26 mouse cellular contexts compared by ENCODE assay signal in genomic region chr15:83546029-83546428, GRCm38 (mm10). TPM values are rescaled to one million over a fixed set of nuclear protein-coding genes. Genes with fewer than 3 reads are reported as not detected.
A peak's percentile ranks its signal among the peaks of the same experiment; 100 is the strongest.
DNase-seq lines count a peak whose midpoint lies in the region; ATAC-seq and TF ChIP-seq lines count a peak whose summit lies in the region.
"Had no signal": no experiment of that assay in that cellular context is flagged by ENCODE, and none has a peak within 500 bp of the region (broad histone marks: within the 10 kb centered on the region; RNA-seq: fewer than 3 reads in every experiment).

No protein-coding gene starts in this region.

- DNase-seq in heart, adult 11 months: peak; percentile 93
- no peak for DNase-seq in heart, embryonic 10.5 days (ENCODE audit: low spot score)
- no peak for DNase-seq in liver, postnatal 0 days
- no peak for DNase-seq in liver, embryonic 11.5 days (ENCODE audit: low spot score)
- DNase-seq in T-cell, adult 2 months (ENCODE audit: low spot score): peak; percentile 11
- DNase-seq in cerebellum, postnatal 4 days (ENCODE audit: low spot score in 2 of 2): no peak
- no peak for DNase-seq in gastrocnemius, postnatal 14 days
- DNase-seq: adrenal gland, adult 8-10 months; adrenal gland, postnatal 25 days; cerebellum, adult 18-20 months; cerebellum, adult 9-10 months; cerebellum, postnatal 14 days; forebrain, postnatal 0 days; gastrocnemius, adult 2 months; gastrocnemius, postnatal 25 days; heart, adult 2 months had no signal

- H3K9ac ChIP-seq in liver, postnatal 0 days (replicated peaks): no peak overlapping the region
- H3K9ac ChIP-seq in liver, embryonic 11.5 days (ENCODE audit: low read depth, low read length): no peak overlapping the region
- H3K9ac ChIP-seq: embryonic facial prominence, embryonic 12.5 days; embryonic facial prominence, embryonic 15.5 days; forebrain, postnatal 0 days; hindbrain, embryonic 12.5 days; hindbrain, embryonic 15.5 days had no signal

- H3K9me3 ChIP-seq in heart, embryonic 10.5 days: no peaks in the 10 kb centered on the region
- no peaks in the 10 kb centered on the region for H3K9me3 ChIP-seq in liver, postnatal 0 days (ENCODE audit: low read length)
- no peaks in the 10 kb centered on the region for H3K9me3 ChIP-seq in liver, embryonic 11.5 days (ENCODE audit: control insufficient read depth, low read length)
- H3K9me3 ChIP-seq in E14TG2a.4 (ENCODE audit: low read length): no peaks in the 10 kb centered on the region
- H3K9me3 ChIP-seq: embryonic facial prominence, embryonic 12.5 days; embryonic facial prominence, embryonic 15.5 days; hindbrain, embryonic 12.5 days; hindbrain, embryonic 15.5 days had no signal

- 0 out of 2 replicates have a peak, but pooled peaks have one; percentile 13 for ATAC-seq in liver, postnatal 0 days
- ATAC-seq in liver, embryonic 11.5 days (replicated peaks; ENCODE audit: low FRiP score): no peak
- ATAC-seq: activated CD4-positive, CD25-positive, alpha-beta regulatory T cell, adult 4 months; forebrain, embryonic 14.5 days; forebrain, postnatal 0 days had no signal

- H3K36me3 ChIP-seq in heart, embryonic 10.5 days: peaks cover 95% of the 10 kb centered on the region
- peaks cover 30% of the 10 kb centered on the region for H3K36me3 ChIP-seq in liver, postnatal 0 days (replicated peaks; ENCODE audit: insufficient read depth, low read length)
- peaks cover 31% of the 10 kb centered on the region for H3K36me3 ChIP-seq in liver, embryonic 11.5 days (ENCODE audit: control insufficient read depth, insufficient read depth, low read length)
- peaks cover 66% of the 10 kb centered on the region for H3K36me3 ChIP-seq in E14TG2a.4 (ENCODE audit: insufficient read depth, low read length)

- TF ChIP-seq CTCF in liver, postnatal 0 days (IDR thresholded peaks at IDR 0.05; ENCODE audit: low read depth): no peak
- TF ChIP-seq CTCF in E14TG2a.4 (conservative IDR thresholded peaks at IDR 0.05; ENCODE audit: low read length): no peak

- no peak overlapping the region for H3K4me2 ChIP-seq in liver, postnatal 0 days (ENCODE audit: low read depth, low read length)
- H3K4me2 ChIP-seq in liver, embryonic 11.5 days: no peak overlapping the region
- H3K4me2 ChIP-seq: embryonic facial prominence, embryonic 12.5 days; embryonic facial prominence, embryonic 15.5 days; heart, embryonic 11.5 days; hindbrain, embryonic 12.5 days; hindbrain, embryonic 15.5 days had no signal

- no peak overlapping the region for H3K27ac ChIP-seq in heart, embryonic 10.5 days
- no peak overlapping the region for H3K27ac ChIP-seq in liver, postnatal 0 days (ENCODE audit: low read depth)
- H3K27ac ChIP-seq in liver, embryonic 11.5 days (ENCODE audit: low read depth, low read length): no peak overlapping the region
- H3K27ac ChIP-seq: embryonic facial prominence, embryonic 12.5 days; embryonic facial prominence, embryonic 15.5 days; gastrocnemius, adult 2 months; heart, adult 2 months; hindbrain, embryonic 12.5 days; hindbrain, embryonic 15.5 days had no signal

- no peak for TF ChIP-seq EP300 in liver, postnatal 0 days (IDR thresholded peaks at IDR 0.05; ENCODE audit: low read depth)

- peaks cover 8% of the 10 kb centered on the region for H3K4me1 ChIP-seq in heart, embryonic 10.5 days
- H3K4me1 ChIP-seq in liver, postnatal 0 days (ENCODE audit: insufficient read depth): no peaks in the 10 kb centered on the region
- H3K4me1 ChIP-seq in liver, embryonic 11.5 days (replicated peaks; ENCODE audit: control insufficient read depth, insufficient read depth, low read length): no peaks in the 10 kb centered on the region
- H3K4me1 ChIP-seq in E14TG2a.4 (replicated peaks; ENCODE audit: low read depth, low read length): peaks cover 38% of the 10 kb centered on the region
- H3K4me1 ChIP-seq: embryonic facial prominence, embryonic 12.5 days; embryonic facial prominence, embryonic 15.5 days; hindbrain, embryonic 12.5 days; hindbrain, embryonic 15.5 days had no signal

- WGBS in heart, embryonic 10.5 days: 91% methylated on average over 7 of the region's 7 CpGs
- WGBS in liver, postnatal 0 days (ENCODE audit: insufficient replicate concordance): 90% methylated on average over 7 of the region's 7 CpGs
- WGBS in liver, embryonic 11.5 days: 91% methylated on average over 7 of the region's 7 CpGs

- no peak overlapping the region for H3K4me3 ChIP-seq in heart, embryonic 10.5 days
- H3K4me3 ChIP-seq in liver, postnatal 0 days (ENCODE audit: low read depth, low read length): no peak overlapping the region
- no peak overlapping the region for H3K4me3 ChIP-seq in liver, embryonic 11.5 days (ENCODE audit: low read depth, low read length)
- H3K4me3 ChIP-seq in E14TG2a.4 (replicated peaks; ENCODE audit: low read length): 0 out of 2 replicates have a peak overlapping the region, but pooled peaks have one; percentile 10
- H3K4me3 ChIP-seq: embryonic facial prominence, embryonic 12.5 days; embryonic facial prominence, embryonic 15.5 days; gastrocnemius, adult 2 months; heart, adult 2 months; hindbrain, embryonic 12.5 days; hindbrain, embryonic 15.5 days had no signal

- H3K27me3 ChIP-seq in heart, embryonic 10.5 days (ENCODE audit: insufficient read depth, poor library complexity, severe bottlenecking): no peaks in the 10 kb centered on the region
- H3K27me3 ChIP-seq in liver, postnatal 0 days (ENCODE audit: insufficient read depth, low read length): no peaks in the 10 kb centered on the region
- no peaks in the 10 kb centered on the region for H3K27me3 ChIP-seq in liver, embryonic 11.5 days (replicated peaks; ENCODE audit: control insufficient read depth, insufficient read depth, low read length)
- no peaks in the 10 kb centered on the region for H3K27me3 ChIP-seq in E14TG2a.4 (ENCODE audit: insufficient read depth, low read length)
- H3K27me3 ChIP-seq: embryonic facial prominence, embryonic 12.5 days; embryonic facial prominence, embryonic 15.5 days; hindbrain, embryonic 12.5 days; hindbrain, embryonic 15.5 days had no signal

- intact Hi-C loops in gastrocnemius, postnatal 14 days (cut with DNase I; ENCODE audit: low total_unique reads): no loop called here

RNA-seq across cellular contexts. Expression of gene Tspo, which starts 17.4 kb away (rescaled TPM):
- polyA plus RNA-seq in heart, embryonic 10.5 days (2016; fragmentation: Nextera tagmentation; extraction: Ambion mirVana): 97.0 and 141 TPM in 2 replicates
- polyA plus RNA-seq in liver, postnatal 0 days (2015; fragmentation: Nextera tagmentation; extraction: Ambion mirVana): 168 and 183 TPM in 2 replicates
- polyA plus RNA-seq in liver, embryonic 11.5 days (2014; fragmentation: Nextera tagmentation; extraction: Ambion mirVana): 144 and 150 TPM in 2 replicates
- 10 to 100 TPM; 24.9 to 33.5 TPM for total RNA-seq in gastrocnemius, postnatal 14 days (2021)

RNA-seq across cellular contexts. Expression of gene Mcat, which starts 17.6 kb away (rescaled TPM):
- polyA plus RNA-seq in heart, embryonic 10.5 days (2016; fragmentation: Nextera tagmentation; extraction: Ambion mirVana): 37.7 and 40.0 TPM in 2 replicates
- 20.0 and 20.5 TPM in 2 replicates for polyA plus RNA-seq in liver, postnatal 0 days (2015; fragmentation: Nextera tagmentation; extraction: Ambion mirVana)
- 38.6 and 39.3 TPM in 2 replicates for polyA plus RNA-seq in liver, embryonic 11.5 days (2014; fragmentation: Nextera tagmentation; extraction: Ambion mirVana)
- total RNA-seq in gastrocnemius, postnatal 14 days (2021): 10 to 100 TPM; 20.4 to 21.9 TPM

RNA-seq across cellular contexts. Expression of gene Bik, which starts 19.4 kb away (rescaled TPM):
- polyA plus RNA-seq in heart, embryonic 10.5 days (2016; fragmentation: Nextera tagmentation; extraction: Ambion mirVana): 17.4 and 29.8 TPM in 2 replicates
- polyA plus RNA-seq in liver, postnatal 0 days (2015; fragmentation: Nextera tagmentation; extraction: Ambion mirVana): 6.2 and 6.4 TPM in 2 replicates
- polyA plus RNA-seq in liver, embryonic 11.5 days (2014; fragmentation: Nextera tagmentation; extraction: Ambion mirVana): 4.0 and 5.6 TPM in 2 replicates
- total RNA-seq in gastrocnemius, postnatal 14 days (2021): 1 to 10 TPM; 2.8 to 3.2 TPM
- total RNA-seq: common myeloid progenitor, adult 5-6 weeks; forebrain, postnatal 0 days; hematopoietic stem cell, adult 5-6 weeks had no signal

RNA-seq across cellular contexts. Expression of gene Ttll1, which starts 35.3 kb away (rescaled TPM):
- polyA plus RNA-seq in heart, embryonic 10.5 days (2016; fragmentation: Nextera tagmentation; extraction: Ambion mirVana): 23.9 and 24.6 TPM in 2 replicates
- polyA plus RNA-seq in liver, postnatal 0 days (2015; fragmentation: Nextera tagmentation; extraction: Ambion mirVana): 2.7 and 3.2 TPM in 2 replicates
- polyA plus RNA-seq in liver, embryonic 11.5 days (2014; fragmentation: Nextera tagmentation; extraction: Ambion mirVana): 12.6 and 14.5 TPM in 2 replicates
- 1 to 10 TPM; 3.6 to 5.1 TPM for total RNA-seq in gastrocnemius, postnatal 14 days (2021)

RNA-seq across cellular contexts. Expression of gene Ttll12, which starts 48.9 kb away (rescaled TPM):
- polyA plus RNA-seq in heart, embryonic 10.5 days (2016; fragmentation: Nextera tagmentation; extraction: Ambion mirVana): 39.7 and 44.0 TPM in 2 replicates
- 10.9 and 12.9 TPM in 2 replicates for polyA plus RNA-seq in liver, postnatal 0 days (2015; fragmentation: Nextera tagmentation; extraction: Ambion mirVana)
- polyA plus RNA-seq in liver, embryonic 11.5 days (2014; fragmentation: Nextera tagmentation; extraction: Ambion mirVana): 81.4 and 87.1 TPM in 2 replicates
- total RNA-seq in gastrocnemius, postnatal 14 days (2021): 1 to 10 TPM; 6.3 to 8.3 TPM

Comparison
In these comparisons a context has a peak if more than half of its experiments do, and no peak if none do; other contexts are left out.
1. DNase-seq: peak in heart, adult 11 months (single experiment) and T-cell, adult 2 months (single experiment); none in heart, embryonic 10.5 days (single experiment), liver, postnatal 0 days (single experiment), liver, embryonic 11.5 days (single experiment), cerebellum, postnatal 4 days (0 of 2) and gastrocnemius, postnatal 14 days (single experiment).